In genomic region chr17:32890852-32891238, GRCm38 (mm10) we compare ENCODE assay signal across 9 mouse cellular contexts. TPM values are rescaled to one million over a fixed set of nuclear protein-coding genes. Genes with fewer than 3 reads are reported as not detected.
A peak's percentile ranks its signal among the peaks of the same experiment; 100 is the strongest.
DNase-seq lines count a peak whose midpoint lies in the region; ATAC-seq and TF ChIP-seq lines count a peak whose summit lies in the region.
"Had no signal": no experiment of that assay in that cellular context is flagged by ENCODE, and none has a peak within 500 bp of the region (broad histone marks: within the 10 kb centered on the region; RNA-seq: fewer than 3 reads in every experiment).

No protein-coding gene starts in this region.

- H3K4me1 ChIP-seq in heart, embryonic 14.5 days (ENCODE audit: control insufficient read depth in 2 of 2, insufficient read depth in 2 of 2, low read length in 2 of 2): peaks cover 0 to 8% of the 10 kb centered on the region in 2 experiments; a peak in 2 of 4 replicates
- peaks cover 14% of the 10 kb centered on the region for H3K4me1 ChIP-seq in hindbrain, embryonic 12.5 days

- CTCF ChIA-PET in Patski (lab: Charles Lee): interaction anchor here (0.9 kb wide), 1 partner anchor 12 kb away, joined by 3 read pairs; no protein-coding TSS in a partner anchor

- peak overlapping the region; percentile 87 for H3K9ac ChIP-seq in heart, embryonic 14.5 days (ENCODE audit: low read length)
- H3K9ac ChIP-seq in hindbrain, embryonic 12.5 days: peak overlapping the region; percentile 83

- H3K27ac ChIP-seq in heart, embryonic 14.5 days (replicated peaks in 1 of 2; ENCODE audit: control insufficient read depth in 1 of 2, insufficient read depth in 1 of 2, low read depth in 2 of 2, low read length in 2 of 2): peak overlapping the region; percentile 82 to 86
- peak overlapping the region; percentile 83 for H3K27ac ChIP-seq in hindbrain, embryonic 12.5 days

- DNase-seq in heart, postnatal 36 days: no peak
- DNase-seq in Patski (ENCODE audit: low read depth, low spot score): no peak
- no peak for DNase-seq in T-cell, adult 2 months (ENCODE audit: low spot score)
- no peak for DNase-seq in urinary bladder, adult 2 months (ENCODE audit: low spot score)
- DNase-seq in cerebellum, adult 11 months: no peak

- peak; percentile 31 for ATAC-seq in heart, embryonic 14.5 days (ENCODE audit: insufficient number of reproducible peaks, insufficient read depth, low FRiP score, low read depth)
- ATAC-seq in Patski: peak; percentile 3
- ATAC-seq in hindbrain, embryonic 12.5 days (ENCODE audit: low FRiP score): peak; percentile 56; the same call in 1 of the 2 replicates
- ATAC-seq in megakaryocyte-erythroid progenitor cell, adult 5-6 weeks (replicated peaks; ENCODE audit: low FRiP score, low TSS enrichment, poor library complexity, severe bottlenecking): peak; percentile 12; the same call in 1 of the 2 replicates

- H3K36me3 ChIP-seq in heart, embryonic 14.5 days (ENCODE audit: control insufficient read depth, insufficient read depth, low read length): peaks cover 12% of the 10 kb centered on the region; the same call in 1 of the 2 replicates
- 0 out of 2 replicates have a peak, but pooled peaks cover 4% of the 10 kb centered on the region for H3K36me3 ChIP-seq in hindbrain, embryonic 12.5 days

- POLR2A ChIA-PET in Patski (lab: Charles Lee): interaction anchor here (0.6 to 1.3 kb wide), 2 partner anchors 14 kb away, joined by 3 read pairs; no protein-coding TSS in a partner anchor

- 3% methylated on average over 11 of the region's 11 CpGs for WGBS in heart, embryonic 14.5 days
- 5% methylated on average over 10 of the region's 11 CpGs for whole genome bisulfite sequencing in hindbrain, embryonic 12.5 days

- in situ Hi-C loops in Patski (cut with MboI; ENCODE audit: low pct_unique_long_range_greater_than_20kb): no loop called here

- H3K9me3 ChIP-seq in heart, embryonic 14.5 days (ENCODE audit: control insufficient read depth, low read length): no peaks in the 10 kb centered on the region
- no peaks in the 10 kb centered on the region for H3K9me3 ChIP-seq in hindbrain, embryonic 12.5 days (replicated peaks)

- intact Hi-C loops in heart, postnatal 36 days (cut with DNase I): loop anchor here (2.0 to 5.0 kb wide), 2 partner anchors 56 to 202 kb away; partner anchors contain the start of gene Cyp4f13

- peak overlapping the region; percentile 76 for H3K4me2 ChIP-seq in heart, embryonic 14.5 days (ENCODE audit: low read length)
- peak overlapping the region; percentile 82 for H3K4me2 ChIP-seq in hindbrain, embryonic 12.5 days (replicated peaks)

- no peak for TF ChIP-seq CTCF in Patski (IDR thresholded peaks at IDR 0.05)

- H3K4me3 ChIP-seq in heart, embryonic 14.5 days (ENCODE audit: control insufficient read depth in 1 of 2, insufficient read depth in 1 of 2, low read depth in 1 of 2, low read length in 2 of 2): peak overlapping the region; percentile 73 to 75
- peak overlapping the region; percentile 68 for H3K4me3 ChIP-seq in hindbrain, embryonic 12.5 days

- H3K27me3 ChIP-seq in heart, embryonic 14.5 days (ENCODE audit: control insufficient read depth, insufficient read depth, low read length): no peaks in the 10 kb centered on the region
- H3K27me3 ChIP-seq in Patski: peaks cover 8% of the 10 kb centered on the region
- H3K27me3 ChIP-seq in hindbrain, embryonic 12.5 days: no peaks in the 10 kb centered on the region

RNA-seq across cellular contexts. Expression of gene Zfp870, which starts 0.6 kb away (rescaled TPM):
- polyA plus RNA-seq in heart, embryonic 14.5 days (2014; fragmentation: Nextera tagmentation; extraction: Ambion mirVana): 6.6 and 8.4 TPM in 2 replicates
- total RNA-seq in heart, postnatal 36 days (2021): 1 to 10 TPM; 6.5 to 9.9 TPM
- polyA plus RNA-seq in Patski (2021): 6.5 TPM
- polyA plus RNA-seq in hindbrain, embryonic 12.5 days (2016; fragmentation: Nextera tagmentation; extraction: Ambion mirVana): 6.9 and 9.4 TPM in 2 replicates
- total RNA-seq in megakaryocyte-erythroid progenitor cell, adult 5-6 weeks (2014; fragmentation: Nextera tagmentation): 6.9 and 7.6 TPM in 2 replicates
- 1.1 and 6.5 TPM in 2 replicates for total RNA-seq in megakaryocyte-erythroid progenitor cell, adult 5-6 weeks (2017)
- polyA plus RNA-seq in urinary bladder, adult 2 months (2012; rRNA removed): 3.6 and 4.8 TPM in 2 replicates
- total RNA-seq: MEL had no signal

RNA-seq across cellular contexts. Expression of gene Cyp4f14, which starts 26.3 kb away (rescaled TPM):
- not detected in 2 replicates for polyA plus RNA-seq in heart, embryonic 14.5 days (2014; fragmentation: Nextera tagmentation; extraction: Ambion mirVana)
- total RNA-seq in heart, postnatal 36 days (2021): not detected
- not detected for polyA plus RNA-seq in Patski (2021)
- not detected in 2 replicates for polyA plus RNA-seq in hindbrain, embryonic 12.5 days (2016; fragmentation: Nextera tagmentation; extraction: Ambion mirVana)
- not detected in 2 replicates for total RNA-seq in megakaryocyte-erythroid progenitor cell, adult 5-6 weeks (2014; fragmentation: Nextera tagmentation)
- total RNA-seq in megakaryocyte-erythroid progenitor cell, adult 5-6 weeks (2017): not detected in 2 replicates
- 0.10 and 0.12 TPM in 2 replicates for polyA plus RNA-seq in urinary bladder, adult 2 months (2012; rRNA removed)
- total RNA-seq: MEL had no signal

RNA-seq across cellular contexts. Expression of gene Cyp4f13, which starts 56.4 kb away (rescaled TPM):
- polyA plus RNA-seq in heart, embryonic 14.5 days (2014; fragmentation: Nextera tagmentation; extraction: Ambion mirVana): 11.4 and 11.8 TPM in 2 replicates
- total RNA-seq in heart, postnatal 36 days (2021): 10 to 100 TPM; 12.5 to 15.2 TPM
- 33.0 TPM for polyA plus RNA-seq in Patski (2021)
- polyA plus RNA-seq in hindbrain, embryonic 12.5 days (2016; fragmentation: Nextera tagmentation; extraction: Ambion mirVana): 8.1 and 10.2 TPM in 2 replicates
- 14.4 and 19.2 TPM in 2 replicates for total RNA-seq in megakaryocyte-erythroid progenitor cell, adult 5-6 weeks (2014; fragmentation: Nextera tagmentation)
- 2.8 and 5.4 TPM in 2 replicates for total RNA-seq in megakaryocyte-erythroid progenitor cell, adult 5-6 weeks (2017)
- polyA plus RNA-seq in urinary bladder, adult 2 months (2012; rRNA removed): 66.3 and 73.1 TPM in 2 replicates

Comparison
In these comparisons a context has a peak if more than half of its experiments do, and no peak if none do; other contexts are left out.
1. ATAC-seq: peak in every context shown above with its lines; median percentile 56 in hindbrain, embryonic 12.5 days; 31 in heart, embryonic 14.5 days; 12 in megakaryocyte-erythroid progenitor cell, adult 5-6 weeks; 3 in Patski.